Mouse (Mus musculus) retina, postnatal 1 day (tissue): Measurements from ENCODE around the gene Mad1l1.

ENCODE experiments used
- DNase-seq: peaks from one replicate; pipeline ENCODE4 v3.0.0-alpha.2; 2012

The Mad1l1 gene

GRCm38 (mm10) chr5:140174066-140174465, 147.3 kb downstream of the Mad1l1 start:
- DNase-seq: no peak

GRCm38 (mm10) chr5:140173181-140173580, 148.2 kb downstream of the Mad1l1 start:
- DNase-seq: no peak

- DNase-seq: no peak
These were observed 149.6 kb downstream of the Mad1l1 start for GRCm38 (mm10) chr5:140171710-140172109.

GRCm38 (mm10) chr5:140167531-140167930, 153.8 kb downstream of the Mad1l1 start:
- no peak for DNase-seq

GRCm38 (mm10) chr5:140167080-140167479, 154.3 kb downstream of the Mad1l1 start:
- no peak for DNase-seq

GRCm38 (mm10) chr5:140163947-140164346, 157.4 kb downstream of the Mad1l1 start:
- no peak for DNase-seq

DNA sequence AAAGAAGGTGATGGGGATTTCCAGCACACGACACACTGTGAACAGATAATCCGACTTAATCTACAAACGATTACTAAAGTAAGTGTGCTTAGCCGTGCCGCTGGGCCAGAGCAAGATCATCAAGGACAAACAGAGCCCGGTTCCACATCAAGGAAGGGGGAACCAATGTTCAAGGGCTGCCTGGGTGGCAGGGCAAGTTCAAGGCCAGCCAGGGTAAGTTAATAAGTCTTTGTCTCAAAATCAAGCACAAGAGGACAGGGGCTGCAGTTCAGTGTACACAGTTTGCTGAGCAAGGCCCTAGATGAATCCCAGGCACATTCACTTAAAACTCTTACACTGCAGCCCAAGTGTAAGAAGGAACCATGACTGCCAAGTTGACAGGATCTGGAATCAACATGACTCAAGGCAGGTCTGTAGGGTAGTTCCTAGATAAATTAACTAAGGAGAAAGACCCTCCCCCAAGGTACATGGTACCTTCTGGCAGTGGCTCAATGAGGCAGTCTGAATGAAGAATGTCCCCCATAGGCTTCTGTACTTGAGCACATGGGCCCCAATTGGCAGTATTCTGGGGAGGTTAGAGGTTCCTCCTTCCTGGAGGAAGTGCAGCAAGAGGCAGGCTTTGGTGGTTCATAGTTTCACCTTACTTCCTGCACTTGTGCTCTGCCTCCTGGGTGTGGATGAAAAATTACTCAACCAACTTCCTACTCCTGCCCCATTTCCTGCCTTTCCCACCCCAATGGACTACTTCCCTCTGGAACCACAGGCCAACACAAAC, 159.1 kb downstream of the Mad1l1 start:
- DNase-seq: peak; percentile 44

DNA sequence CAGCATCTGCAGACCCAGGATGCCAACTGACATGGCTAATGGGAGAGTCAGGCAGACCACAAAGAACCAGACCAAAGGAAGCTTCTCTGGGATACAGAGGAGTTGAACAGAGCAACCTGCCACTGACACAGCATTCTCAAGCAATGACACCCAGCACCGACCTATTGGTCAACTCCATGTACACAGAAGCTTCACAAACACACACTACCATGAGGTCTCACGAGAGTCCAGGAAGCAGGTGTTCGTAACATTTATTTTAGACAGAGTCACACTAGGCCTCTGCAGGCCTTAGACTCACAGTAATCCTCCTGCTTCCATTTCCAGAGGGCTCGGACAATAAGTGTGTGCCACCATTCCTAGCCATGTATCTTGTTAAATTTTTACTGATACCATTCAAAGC, 162.3 kb downstream of the Mad1l1 start:
- DNase-seq: no peak

DNA sequence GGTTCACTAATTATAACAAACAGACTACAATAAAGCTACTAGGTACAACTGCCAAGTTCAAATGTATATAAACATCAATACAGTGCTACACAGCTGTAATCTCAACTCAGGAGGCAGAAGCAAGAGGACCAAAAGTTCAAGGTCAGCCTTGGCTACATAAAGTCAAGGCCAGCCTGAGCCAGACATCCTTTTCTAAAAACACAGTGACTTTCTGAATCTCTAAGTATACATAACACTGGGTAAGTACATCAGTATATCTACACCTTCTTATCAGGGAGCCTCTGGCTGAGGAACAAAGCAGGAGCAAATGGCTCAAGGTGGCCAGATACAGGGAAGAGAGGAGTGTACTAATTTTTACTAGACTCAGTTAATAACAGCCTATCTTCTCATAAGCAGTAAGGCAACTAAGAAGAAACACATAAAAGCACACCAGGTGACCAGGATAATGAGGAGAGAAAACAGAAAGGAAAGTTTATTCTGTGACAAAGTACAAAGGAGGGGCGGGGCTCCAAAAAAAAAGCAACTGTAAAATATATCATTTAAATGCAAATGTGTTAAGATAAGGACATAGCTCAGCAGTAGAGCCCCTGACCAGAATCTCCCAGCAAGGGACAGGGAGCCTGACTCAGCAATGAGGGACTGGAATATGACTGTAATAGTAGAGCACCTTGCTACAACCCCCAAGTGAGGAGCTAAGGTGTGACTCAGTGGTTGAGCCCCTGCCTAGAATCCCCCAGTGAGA, 163.3 kb downstream of the Mad1l1 start:
- DNase-seq: no peak

GRCm38 (mm10) chr5:140154166-140154565, 167.2 kb downstream of the Mad1l1 start:
- no peak for DNase-seq

DNA sequence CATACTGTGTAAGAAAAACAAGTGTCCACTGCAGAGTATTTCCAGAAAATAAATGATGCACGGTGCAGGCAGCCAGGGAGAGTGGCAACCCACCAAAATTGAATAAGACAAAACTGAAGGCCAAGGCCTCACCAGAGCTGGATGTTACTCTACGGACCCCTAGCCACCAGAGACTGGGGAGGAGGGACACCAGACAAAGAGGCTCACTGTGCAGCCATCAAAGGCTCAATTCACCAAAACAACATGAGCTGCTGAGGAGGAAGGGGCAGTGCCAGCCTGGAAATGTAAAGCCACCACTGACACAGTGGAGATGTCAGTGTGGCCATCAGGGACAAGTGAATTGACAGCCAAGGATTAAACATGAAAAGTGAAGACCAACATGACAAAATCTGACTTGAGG, 169.5 kb downstream of the Mad1l1 start:
- DNase-seq: peak; percentile 22

DNA sequence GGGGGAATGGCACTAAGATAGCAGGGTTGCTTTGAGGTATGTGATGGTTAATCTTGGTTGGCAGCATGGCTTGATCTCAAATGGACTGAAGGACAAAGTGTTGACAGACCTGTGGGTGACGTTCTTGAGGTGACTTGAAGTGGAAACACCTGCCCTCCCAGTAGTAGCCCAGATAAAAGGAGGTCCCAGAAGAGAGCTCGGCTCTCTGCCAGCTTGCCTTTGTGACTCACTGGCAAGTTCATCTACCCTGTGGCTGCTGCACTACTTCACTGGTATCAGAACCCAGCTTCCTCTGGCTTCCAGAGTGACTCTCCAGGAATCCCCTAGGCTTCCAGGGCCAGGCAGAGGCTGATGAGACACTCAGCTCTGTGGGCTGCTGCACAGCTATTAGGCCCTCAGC, 170.2 kb downstream of the Mad1l1 start:
- DNase-seq: no peak

DNA sequence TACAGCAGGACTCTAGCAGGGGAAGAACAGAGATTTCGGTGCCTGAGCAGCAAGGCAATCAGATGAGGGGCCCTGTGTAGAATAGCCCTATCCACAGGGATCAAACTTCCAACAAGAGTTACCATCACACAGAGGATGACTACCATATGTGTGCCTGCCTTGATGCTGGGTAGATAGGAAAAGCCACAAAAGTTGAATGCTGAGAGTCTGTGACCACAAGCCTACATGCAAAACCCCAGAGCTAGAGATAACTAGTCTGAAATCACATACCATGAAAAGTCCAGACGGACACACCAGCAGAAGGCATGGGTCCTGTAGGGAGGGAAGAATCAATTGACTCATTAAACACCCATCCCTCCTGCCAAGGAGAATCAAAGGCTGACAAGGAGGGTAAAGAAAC, 170.7 kb downstream of the Mad1l1 start:
- DNase-seq: no peak

DNA sequence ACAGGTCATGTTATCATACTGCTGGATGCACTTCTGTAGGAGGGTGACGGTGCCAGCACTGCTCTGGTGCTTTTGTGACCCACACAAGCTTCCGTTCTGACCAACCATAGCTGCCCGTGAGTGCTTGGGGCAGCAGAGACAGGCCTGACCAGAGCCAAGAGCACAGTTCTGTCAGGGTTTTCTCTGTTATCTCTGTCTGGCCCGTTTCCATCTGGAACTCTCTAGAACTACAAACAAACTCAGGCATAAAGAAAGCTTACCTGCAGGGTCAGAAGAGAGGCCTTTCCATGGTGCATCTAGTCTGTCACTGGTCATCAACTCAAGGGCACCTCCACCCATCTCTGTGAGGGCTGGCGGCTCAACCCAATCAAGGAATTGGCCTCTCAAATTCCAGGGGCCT, 171.2 kb downstream of the Mad1l1 start:
- no peak for DNase-seq

DNA sequence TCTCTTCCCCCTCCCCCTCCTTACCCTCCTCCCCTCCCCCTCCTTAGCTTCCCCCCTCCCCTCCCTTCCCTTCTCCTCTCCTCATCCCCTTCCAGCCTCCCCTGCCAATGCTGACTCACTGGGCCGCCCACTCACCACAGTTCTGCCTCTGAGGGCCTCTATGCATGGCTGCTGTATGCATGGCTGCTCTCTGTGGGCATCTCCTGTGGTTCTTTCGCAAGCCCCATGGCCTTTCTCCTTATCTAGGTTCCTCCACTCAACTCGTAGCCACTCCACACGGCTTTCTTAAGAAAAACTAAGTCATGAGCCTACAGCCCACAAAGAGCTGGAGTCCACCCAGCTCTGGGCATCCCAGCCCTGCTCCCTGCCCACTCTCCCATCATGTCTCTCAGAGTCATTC, 172.1 kb downstream of the Mad1l1 start:
- DNase-seq: no peak

GRCm38 (mm10) chr5:140143541-140143940, 177.8 kb downstream of the Mad1l1 start:
- DNase-seq: no peak

DNA sequence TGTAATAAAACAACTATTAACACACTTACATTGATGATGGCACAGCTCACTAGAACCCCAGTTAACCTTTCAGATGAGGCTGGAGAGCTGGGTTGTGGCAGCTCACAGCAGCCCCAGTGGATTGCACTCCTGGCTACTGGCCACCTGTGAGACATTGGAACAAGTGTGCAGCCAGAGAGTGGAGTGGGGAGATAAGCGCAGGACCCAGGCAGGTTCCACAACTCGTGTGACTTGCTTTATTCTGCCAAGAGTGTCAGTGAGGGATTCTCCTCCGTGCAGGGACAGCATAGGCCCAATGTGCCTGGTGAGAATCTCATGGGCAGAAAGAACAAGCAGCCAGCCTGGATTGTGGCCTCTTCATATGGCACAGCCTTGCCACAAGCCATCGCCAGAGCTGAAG, 180.0 kb downstream of the Mad1l1 start:
- DNase-seq: no peak

GRCm38 (mm10) chr5:140140214-140140613, 181.1 kb downstream of the Mad1l1 start:
- peak; percentile 72 for DNase-seq

DNA sequence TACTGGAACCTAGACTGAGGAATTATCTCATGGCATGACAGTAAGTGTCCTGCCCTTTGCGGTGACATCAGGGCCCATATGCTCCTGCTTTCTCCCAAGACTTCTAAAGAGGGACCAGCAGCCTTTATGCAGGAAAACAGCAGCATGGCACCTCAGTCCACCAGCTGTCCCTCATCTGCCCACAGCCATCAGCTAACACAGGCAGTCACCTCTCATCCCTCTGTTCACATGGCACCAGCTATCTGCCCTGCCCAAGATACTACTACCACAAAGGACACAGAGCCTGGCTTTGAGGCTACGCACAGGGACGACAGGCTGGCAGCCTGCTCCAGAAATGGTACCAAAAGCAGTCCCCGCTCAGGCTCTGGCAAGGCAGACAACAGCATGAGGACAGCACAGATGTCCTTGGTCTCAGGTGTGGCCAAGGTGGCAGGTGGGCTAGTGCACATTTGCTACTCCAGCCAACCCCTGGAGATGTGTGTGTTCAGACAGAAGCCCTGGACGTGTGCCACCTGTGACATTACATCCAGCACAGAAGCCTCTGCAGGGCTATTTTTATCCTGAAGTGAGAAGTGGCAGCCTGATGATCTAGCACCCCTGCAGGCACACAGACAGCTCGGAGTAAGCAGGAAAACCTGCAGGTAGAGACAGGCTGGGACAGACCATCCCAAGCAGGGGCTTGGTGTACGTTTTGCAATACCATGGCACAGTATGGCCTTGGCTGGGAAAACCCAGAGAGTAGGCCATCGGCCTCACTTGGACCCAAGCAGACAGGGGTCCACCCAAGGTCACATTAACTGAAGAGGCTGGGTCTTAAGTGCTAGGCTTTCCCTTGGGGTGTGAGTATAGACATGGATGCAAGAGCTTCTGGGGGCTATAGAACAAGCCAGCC, 185.4 kb downstream of the Mad1l1 start:
- DNase-seq: no peak

DNA sequence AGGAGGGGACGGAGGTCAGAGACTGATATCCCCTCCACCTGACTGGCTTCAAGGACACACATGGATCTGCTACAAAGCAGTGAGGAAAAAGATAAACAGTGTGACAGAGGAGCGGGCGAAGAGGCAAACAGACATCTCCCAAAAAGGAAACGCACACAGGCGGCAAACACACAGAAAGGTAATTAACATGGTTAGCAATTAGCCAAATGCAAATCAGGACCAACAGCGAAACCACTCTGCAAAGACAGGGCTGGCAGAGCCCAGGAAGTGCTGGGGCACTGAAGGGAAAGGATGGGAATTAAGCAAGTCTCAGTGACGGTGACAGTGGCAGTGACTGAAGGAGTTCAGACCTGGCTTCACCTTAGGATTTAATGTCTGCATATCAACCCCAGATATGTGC, 187.3 kb downstream of the Mad1l1 start:
- no peak for DNase-seq

- peak; percentile 67 for DNase-seq
These were observed 192.9 kb downstream of the Mad1l1 start for GRCm38 (mm10) chr5:140128414-140128981.

GRCm38 (mm10) chr5:140127981-140128380, 193.4 kb downstream of the Mad1l1 start:
- DNase-seq: no peak

- DNase-seq: no peak
These were observed 196.7 kb downstream of the Mad1l1 start for GRCm38 (mm10) chr5:140124626-140125025.
